Mouse (Mus musculus) spleen, postnatal 14 days (tissue): ENCODE results near the gene Sel1l.

Experiments
- DNase-seq, 2 experiments: peaks; one replicate each; pipeline ENCODE4 v3.0.0; 2021 to 2022; ENCODE audit warnings: low spot score in 2 of 2

Gene Sel1l

GRCm38 (mm10) chr12:91849045-91849467, at the start of gene Sel1l:
Sel1l (minus strand) TSS chr12:91849157.
- DNase-seq, result peak; percentile 93 to 95

DNA sequence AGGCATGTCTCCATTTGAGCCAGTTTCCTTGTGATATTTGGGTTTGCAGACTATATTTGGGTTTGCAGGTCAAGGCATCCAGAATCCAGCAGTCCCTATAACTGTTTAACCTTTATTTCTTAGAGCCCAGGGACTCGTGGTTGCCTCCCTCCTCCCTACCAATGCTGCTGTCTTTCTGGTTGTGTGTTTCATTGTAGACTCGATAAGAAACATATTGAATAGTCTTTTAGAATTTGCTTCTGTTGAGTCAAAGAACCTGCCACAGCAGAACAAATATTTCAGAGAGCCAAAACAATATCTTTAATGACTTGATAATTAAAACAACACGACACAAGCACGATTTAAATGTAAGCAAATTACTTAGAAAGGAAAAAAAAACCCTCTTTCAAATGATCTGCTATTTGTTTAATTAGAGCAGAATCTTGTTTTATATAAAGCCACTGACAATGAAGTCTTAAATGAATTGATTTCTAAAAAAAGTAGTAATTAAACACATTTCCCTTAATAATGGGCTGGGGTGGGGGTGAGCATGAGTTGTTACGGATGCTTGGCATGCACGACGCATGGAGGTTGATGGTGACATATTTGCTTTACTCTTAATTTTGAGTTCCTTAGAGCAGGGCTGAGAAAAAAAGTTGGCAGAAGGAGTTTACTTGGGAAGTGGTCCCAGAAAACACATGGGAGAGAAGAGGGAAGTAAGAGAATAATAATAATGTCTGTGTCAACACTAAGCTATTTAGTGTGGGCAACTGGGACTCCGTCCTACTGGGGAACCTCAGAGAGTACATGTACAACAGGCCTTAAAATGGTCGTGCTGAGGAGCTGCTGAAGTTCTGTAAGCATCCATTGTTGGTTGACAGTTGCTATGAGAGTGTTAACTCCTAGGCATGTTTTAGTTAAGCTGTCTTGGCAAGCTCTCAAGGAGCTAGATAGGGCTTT, 43.9 kb upstream of the Sel1l start:
- no peak for DNase-seq

DNA sequence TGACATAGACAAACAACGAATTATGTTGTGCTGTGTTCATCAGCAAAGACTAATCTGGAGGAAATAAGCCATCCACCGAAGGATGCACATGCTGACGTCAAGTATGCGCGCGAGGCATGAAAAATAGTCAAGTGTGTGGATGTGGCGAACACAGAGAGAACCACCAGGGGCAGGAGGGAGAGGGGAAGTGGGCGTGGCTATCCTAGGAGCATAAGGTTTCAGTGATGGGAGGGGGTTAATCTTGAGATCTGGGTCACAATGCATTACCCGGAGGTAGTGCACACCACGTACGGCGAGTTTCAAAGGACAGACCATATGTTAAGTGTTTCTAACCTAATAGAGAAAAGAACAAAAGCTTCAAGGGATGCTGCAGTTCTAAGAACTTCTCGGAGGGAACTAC, 31.5 kb upstream of the Sel1l start:
- no peak for DNase-seq

DNA sequence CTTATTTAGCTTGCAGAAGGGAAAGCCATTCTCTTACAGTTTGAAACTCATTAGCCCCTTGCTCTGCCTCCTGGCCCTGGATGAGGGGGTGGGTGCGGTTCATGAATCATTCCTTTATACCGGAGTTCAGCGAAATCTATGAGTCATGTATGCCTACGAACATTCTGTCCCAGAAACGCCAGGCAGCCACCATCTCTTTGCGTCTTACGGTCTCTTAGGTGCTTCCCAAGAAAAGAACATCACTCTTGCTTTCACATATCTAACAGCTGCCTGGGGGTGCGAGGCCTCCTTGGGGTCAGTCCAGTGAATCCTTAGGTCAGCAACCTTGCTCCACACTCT, 29.9 kb upstream of the Sel1l start:
- no peak for DNase-seq

DNA sequence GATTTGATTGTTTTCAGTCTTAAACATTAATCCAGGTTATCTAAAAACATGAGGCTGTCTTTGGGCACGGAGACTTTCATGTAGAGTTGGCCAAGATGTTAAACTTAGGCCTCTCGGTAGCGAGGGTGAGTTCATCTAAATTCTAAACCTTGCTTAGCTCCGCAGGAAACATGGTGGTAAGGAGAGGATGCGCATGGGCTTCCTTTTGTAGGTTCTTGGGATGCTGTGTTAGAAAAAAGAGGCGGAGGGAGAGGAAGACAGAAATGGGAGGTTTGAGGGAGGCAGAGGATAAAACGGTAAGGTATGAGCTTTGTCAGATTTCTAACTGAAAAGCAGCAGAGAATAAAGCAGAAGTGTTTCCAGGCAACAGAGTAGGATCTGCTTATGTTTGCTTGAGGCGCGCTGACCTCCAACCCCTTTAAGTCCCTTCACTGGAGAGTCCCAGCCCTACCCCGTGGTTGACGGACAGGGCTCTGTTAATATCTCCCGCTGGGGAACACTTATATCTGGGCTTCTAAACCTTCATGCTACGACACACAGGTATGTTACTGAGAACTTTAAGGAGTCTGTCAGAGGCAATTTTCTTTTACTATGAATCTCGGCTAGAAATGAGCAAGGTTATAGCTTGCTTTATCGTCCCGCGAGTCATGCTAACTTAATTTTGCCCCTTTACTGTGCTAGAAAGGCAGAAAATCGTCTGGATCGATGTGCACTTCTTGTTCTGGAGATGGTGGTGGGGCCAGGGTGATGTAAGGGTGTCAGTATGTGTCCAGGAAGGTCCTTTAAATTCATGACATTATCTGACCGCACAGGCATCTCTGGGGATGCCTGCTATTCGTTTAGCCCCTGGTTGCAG, 29.3 kb upstream of the Sel1l start:
- no peak for DNase-seq

DNA sequence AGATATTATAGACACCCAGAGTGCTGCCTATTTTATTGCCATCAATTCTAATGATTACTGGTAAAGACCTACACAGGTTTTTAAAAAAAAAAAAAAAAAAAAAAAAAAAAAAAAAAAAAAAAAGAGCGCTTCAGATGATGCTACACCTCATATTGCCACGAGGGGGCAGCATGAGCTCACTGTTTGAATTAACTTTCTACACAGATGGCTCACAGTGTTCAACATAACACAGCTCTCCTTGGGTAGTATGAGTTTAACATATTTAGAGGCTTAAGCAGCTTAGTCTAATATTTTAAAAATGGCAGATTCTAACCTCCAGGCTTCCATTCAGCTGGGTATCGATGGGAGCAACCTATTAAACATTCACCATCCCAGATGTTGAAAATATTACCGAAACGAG, 28.7 kb upstream of the Sel1l start:
- DNase-seq, result peak in 1 of 2 experiments; percentile 3

DNA sequence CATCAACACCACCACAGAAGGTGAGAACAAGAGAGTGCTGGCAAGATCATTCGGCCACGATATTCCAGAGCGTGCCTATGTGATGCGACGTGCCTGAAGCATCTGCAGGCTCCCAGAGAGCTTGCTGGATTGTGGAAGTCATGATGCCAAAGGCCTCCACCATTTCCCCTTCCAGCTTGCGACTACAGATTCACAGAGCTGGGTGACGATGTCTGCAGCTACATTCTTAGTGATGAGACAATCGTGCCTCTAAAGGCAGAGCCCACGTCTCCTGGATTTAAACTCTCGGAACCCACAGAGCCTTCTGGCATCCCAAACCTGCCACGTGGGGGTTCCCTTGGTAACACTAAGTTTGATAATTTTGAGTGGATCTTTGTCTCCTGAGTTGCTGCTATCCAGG, 21.7 kb upstream of the Sel1l start:
- no peak for DNase-seq

- DNase-seq, result no peak
Measured at GRCm38 (mm10) chr12:91869352-91869751, 20.4 kb upstream of the Sel1l start.

- no peak for DNase-seq
Measured at GRCm38 (mm10) chr12:91854330-91854729, 5.4 kb upstream of the Sel1l start.

- DNase-seq, result peak in 1 of 2 experiments; percentile 4
Measured at GRCm38 (mm10) chr12:91848394-91849044, 438 bp downstream of the Sel1l start.

GRCm38 (mm10) chr12:91846038-91846437, 2.9 kb downstream of the Sel1l start:
- no peak for DNase-seq

DNA sequence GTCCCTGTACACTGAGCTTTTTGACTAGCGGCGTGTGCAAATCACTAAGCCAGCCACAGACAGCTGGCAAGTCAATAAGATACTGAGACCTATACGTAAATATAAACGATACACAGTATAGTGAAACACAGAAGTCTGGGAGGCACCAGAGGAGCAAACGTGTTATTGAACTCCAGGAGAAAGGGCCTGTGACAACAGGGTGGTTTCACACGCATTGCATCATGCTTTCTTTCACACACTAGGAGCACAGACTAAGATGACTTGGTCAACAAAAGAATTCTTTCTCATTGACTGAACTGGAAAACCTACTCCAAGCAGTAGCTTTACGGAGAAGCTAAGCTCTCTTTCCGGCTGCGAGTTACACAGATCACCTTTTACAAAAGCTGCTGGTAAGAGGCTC, 3.6 kb downstream of the Sel1l start:
- DNase-seq, result no peak

DNA sequence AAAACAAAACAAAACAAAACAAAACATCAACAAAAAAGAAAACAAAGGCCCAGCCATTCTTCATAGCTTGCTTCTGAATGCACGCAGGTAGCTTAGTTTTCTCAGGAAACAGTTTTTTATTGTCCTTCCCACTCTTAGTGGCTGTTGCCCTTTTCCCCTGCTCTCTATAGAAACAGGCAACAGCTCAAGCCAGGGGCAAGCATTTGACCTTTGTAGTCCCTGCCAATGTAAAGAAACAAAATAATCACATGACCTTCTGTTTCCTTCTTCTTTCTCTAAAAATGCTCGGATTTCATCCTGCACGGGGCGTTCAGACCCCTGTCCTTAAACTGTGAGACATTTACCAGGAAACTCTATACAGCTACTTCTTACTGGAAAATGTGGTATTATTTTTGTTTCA, 4.4 kb downstream of the Sel1l start:
- no peak for DNase-seq

- DNase-seq, result no peak
Measured at GRCm38 (mm10) chr12:91843888-91844287, 5.1 kb downstream of the Sel1l start.

GRCm38 (mm10) chr12:91841714-91842113, 7.2 kb downstream of the Sel1l start:
- DNase-seq, result no peak

- DNase-seq, result no peak
Measured at GRCm38 (mm10) chr12:91838261-91838660, 10.7 kb downstream of the Sel1l start.

GRCm38 (mm10) chr12:91837401-91838065, 11.4 kb downstream of the Sel1l start:
- DNase-seq, result no peak

DNA sequence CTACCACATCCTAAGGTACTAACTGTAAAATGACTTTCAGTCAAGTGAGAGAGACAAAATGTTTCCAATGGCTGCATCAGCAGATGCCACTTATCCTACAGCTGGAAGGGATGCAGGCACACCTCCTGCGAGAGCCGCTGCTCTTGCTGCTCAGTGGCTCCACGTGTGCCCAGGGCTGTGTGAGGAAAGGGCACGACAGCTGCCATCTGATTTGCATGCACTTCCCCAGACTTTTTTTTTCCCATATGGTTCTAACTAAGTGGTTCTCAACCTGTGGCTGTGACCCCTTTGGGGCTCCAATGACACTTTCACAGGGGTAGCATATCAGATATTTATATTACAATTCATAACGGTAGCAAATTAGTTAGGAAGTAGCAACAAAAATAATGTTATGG, 15.0 kb downstream of the Sel1l start:
- no peak for DNase-seq

DNA sequence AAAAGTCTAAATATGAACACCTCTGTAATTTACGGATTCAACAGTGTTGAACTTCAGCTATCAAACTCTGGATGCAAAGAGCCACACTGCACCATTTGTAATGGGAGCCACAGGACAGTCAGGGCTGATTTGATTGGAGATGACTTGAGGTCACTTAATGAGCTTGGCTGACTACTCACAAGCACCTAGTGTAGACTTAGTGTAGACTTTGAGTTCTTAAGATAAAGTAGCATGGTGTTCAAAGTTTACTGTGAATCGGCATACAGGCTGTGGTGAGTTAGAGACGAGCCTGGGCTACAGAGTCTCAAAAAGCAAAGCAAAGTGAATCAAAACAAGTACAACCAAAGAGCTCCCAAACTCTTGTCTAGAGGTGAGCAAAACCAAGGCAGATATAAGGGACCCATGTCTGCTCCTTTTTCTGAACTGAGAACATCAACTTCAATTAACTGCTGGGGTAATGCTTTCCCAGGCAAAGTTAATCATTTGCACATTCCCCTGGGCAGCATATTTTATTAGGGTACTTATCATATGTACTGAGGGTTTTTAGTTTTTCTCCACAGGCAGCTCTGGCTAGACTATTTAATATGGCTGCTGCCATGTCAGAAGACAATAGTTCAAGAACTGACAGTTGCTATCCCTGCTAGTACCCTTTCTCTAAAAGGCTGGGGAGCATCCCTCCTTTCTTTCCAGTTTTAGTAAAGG, 15.6 kb downstream of the Sel1l start:
- no peak for DNase-seq

- no peak for DNase-seq
Measured at GRCm38 (mm10) chr12:91831410-91831809, 17.5 kb downstream of the Sel1l start.

GRCm38 (mm10) chr12:91820461-91820860, 28.5 kb downstream of the Sel1l start:
- no peak for DNase-seq
